8 mouse cellular contexts compared by ENCODE assay signal in genomic region chr17:15065391-15066024, GRCm38 (mm10). TPM values are rescaled to one million over a fixed set of nuclear protein-coding genes. Genes with fewer than 3 reads are reported as not detected.
A peak's percentile ranks its signal among the peaks of the same experiment; 100 is the strongest.
DNase-seq lines count a peak whose midpoint lies in the region; ATAC-seq lines count a peak whose summit lies in the region.

No protein-coding gene starts in this region.

- ATAC-seq in CD4-positive, CD25-positive, alpha-beta regulatory T cell, adult 4 months = no peak
- ATAC-seq in forebrain, embryonic 15.5 days (replicated peaks) = peak; percentile 70
- ATAC-seq in hematopoietic stem cell, adult 5-6 weeks (replicated peaks in 1 of 2; ENCODE audit: insufficient read depth in 1 of 2, low FRiP score in 2 of 2, low TSS enrichment in 1 of 2, low read depth in 1 of 2, poor library complexity in 2 of 2, severe bottlenecking in 2 of 2) = peak; percentile 59 to 76
- ATAC-seq in megakaryocyte progenitor cell, adult 5-6 weeks (replicated peaks; ENCODE audit: poor library complexity) = peak; percentile 88

- no peak overlapping the region for H3K9ac ChIP-seq in forebrain, embryonic 15.5 days (replicated peaks)

- H3K27me3 ChIP-seq in forebrain, embryonic 15.5 days = no peaks in the 10 kb centered on the region

- DNase-seq in CD4-positive, CD25-positive, alpha-beta regulatory T cell, adult 2 months (ENCODE audit: low read depth, low spot score) = peak; percentile 31
- peak; percentile 39 for DNase-seq in cerebellum, adult 11 months
- DNase-seq in layer of hippocampus, postnatal 10 days (ENCODE audit: low spot score in 2 of 2) = peak; percentile 82 to 83
- DNase-seq in right cerebral cortex, postnatal 25 days = peak; percentile 70

- WGBS in forebrain, embryonic 15.5 days = 43% methylated on average over 13 of the region's 13 CpGs

- peak overlapping the region; percentile 43 for H3K4me2 ChIP-seq in forebrain, embryonic 15.5 days (replicated peaks)

- peaks cover 31% of the 10 kb centered on the region for H3K36me3 ChIP-seq in forebrain, embryonic 15.5 days

- peak overlapping the region; percentile 58; the same call in 1 of the 2 replicates for H3K27ac ChIP-seq in forebrain, embryonic 15.5 days (replicated peaks)

- H3K4me1 ChIP-seq in forebrain, embryonic 15.5 days = peaks cover 15% of the 10 kb centered on the region

- peak overlapping the region; percentile 22 for H3K4me3 ChIP-seq in forebrain, embryonic 15.5 days

- H3K9me3 ChIP-seq in forebrain, embryonic 15.5 days = no peaks in the 10 kb centered on the region

RNA-seq across cellular contexts. Expression of gene Gm3448, which starts 24.2 kb away (rescaled TPM):
- 1 to 10 TPM; 1.1 to 2.0 TPM for polyA plus RNA-seq in CD4-positive, CD25-positive, alpha-beta regulatory T cell, adult 4 months (2017; shearing (Covaris generic))
- polyA plus RNA-seq in forebrain, embryonic 15.5 days (2015; fragmentation: Nextera tagmentation; extraction: Ambion mirVana) = 5.2 and 5.5 TPM in 2 replicates
- total RNA-seq in hematopoietic stem cell, adult 5-6 weeks (2017) = 11.6 and 21.5 TPM in 2 replicates
- 1 to 10 TPM; 6.0 to 7.5 TPM for total RNA-seq in layer of hippocampus, postnatal 10 days (2021)
- total RNA-seq in megakaryocyte progenitor cell, adult 5-6 weeks (2015) = 10.1 and 11.6 TPM in 2 replicates
- 15.4 and 16.3 TPM in 2 replicates for total RNA-seq in megakaryocyte progenitor cell, adult 5-6 weeks (2017)

RNA-seq across cellular contexts. Expression of gene Tcte3, which starts 24.2 kb away (rescaled TPM):
- polyA plus RNA-seq in CD4-positive, CD25-positive, alpha-beta regulatory T cell, adult 4 months (2017; shearing (Covaris generic)) = 1 to 10 TPM; 3.0 to 3.9 TPM
- polyA plus RNA-seq in forebrain, embryonic 15.5 days (2015; fragmentation: Nextera tagmentation; extraction: Ambion mirVana) = 0.89 TPM in 1 of 2 replicates, not detected in the other
- total RNA-seq in hematopoietic stem cell, adult 5-6 weeks (2017) = not detected in 2 replicates
- total RNA-seq in layer of hippocampus, postnatal 10 days (2021) = 1 to 10 TPM; 2.0 to 2.6 TPM
- 1.0 and 1.9 TPM in 2 replicates for total RNA-seq in megakaryocyte progenitor cell, adult 5-6 weeks (2015)
- total RNA-seq in megakaryocyte progenitor cell, adult 5-6 weeks (2017) = 0.33 TPM in 1 of 2 replicates, not detected in the other

RNA-seq across cellular contexts. Expression of gene Ermard, which starts 24.5 kb away (rescaled TPM):
- polyA plus RNA-seq in CD4-positive, CD25-positive, alpha-beta regulatory T cell, adult 4 months (2017; shearing (Covaris generic)) = 100 to 1,000 TPM; 128 to 152 TPM
- polyA plus RNA-seq in forebrain, embryonic 15.5 days (2015; fragmentation: Nextera tagmentation; extraction: Ambion mirVana) = 80.7 and 91.4 TPM in 2 replicates
- 40.0 and 52.3 TPM in 2 replicates for total RNA-seq in hematopoietic stem cell, adult 5-6 weeks (2017)
- 10 to 100 TPM; 46.4 to 56.9 TPM for total RNA-seq in layer of hippocampus, postnatal 10 days (2021)
- total RNA-seq in megakaryocyte progenitor cell, adult 5-6 weeks (2015) = 57.6 and 71.7 TPM in 2 replicates
- total RNA-seq in megakaryocyte progenitor cell, adult 5-6 weeks (2017) = 24.2 and 39.0 TPM in 2 replicates

RNA-seq across cellular contexts. Expression of gene Gm3435, which starts 55.5 kb away (rescaled TPM):
- polyA plus RNA-seq in CD4-positive, CD25-positive, alpha-beta regulatory T cell, adult 4 months (2017; shearing (Covaris generic)) = 10 to 100 TPM in 1 of 2 experiments, 1 to 10 TPM in 1; 9.3 to 14.1 TPM
- polyA plus RNA-seq in forebrain, embryonic 15.5 days (2015; fragmentation: Nextera tagmentation; extraction: Ambion mirVana) = 7.7 and 8.4 TPM in 2 replicates
- total RNA-seq in hematopoietic stem cell, adult 5-6 weeks (2017) = 3.0 TPM in 2 replicates
- 1 to 10 TPM; 5.0 to 5.2 TPM for total RNA-seq in layer of hippocampus, postnatal 10 days (2021)
- 3.9 and 4.3 TPM in 2 replicates for total RNA-seq in megakaryocyte progenitor cell, adult 5-6 weeks (2015)
- total RNA-seq in megakaryocyte progenitor cell, adult 5-6 weeks (2017) = 2.0 and 2.9 TPM in 2 replicates

Comparison
In these comparisons a context has a peak if more than half of its experiments do, and no peak if none do; other contexts are left out.
1. DNase-seq: peak in every context shown above with its lines; median percentile 82 in layer of hippocampus, postnatal 10 days; 70 in right cerebral cortex, postnatal 25 days; 39 in cerebellum, adult 11 months; 31 in CD4-positive, CD25-positive, alpha-beta regulatory T cell, adult 2 months.